Mouse (Mus musculus): ENCODE results near the gene Slc22a3.

GRCm38 (mm10) chr17:12513997-12514396 lies 6.5 kb upstream of the Slc22a3 start:
- TF ChIP-seq POLR2A (IDR thresholded peaks at IDR 0.05; ENCODE audit: low read depth, low read length): no peak
- no peak for TF ChIP-seq CTCF (IDR thresholded peaks at IDR 0.05; ENCODE audit: borderline replicate concordance, insufficient read depth, low read length)
